Mouse (Mus musculus): Measurements from ENCODE around the gene Usp35. TPM values are rescaled to one million over a fixed set of nuclear protein-coding genes. Genes with fewer than 3 reads are reported as not detected.
A peak's percentile ranks its signal among the peaks of the same experiment; 100 is the strongest.

Gene Usp35
- polyA plus RNA-seq, 1 experiment from 2014 or later, result 0.92 TPM

DNA sequence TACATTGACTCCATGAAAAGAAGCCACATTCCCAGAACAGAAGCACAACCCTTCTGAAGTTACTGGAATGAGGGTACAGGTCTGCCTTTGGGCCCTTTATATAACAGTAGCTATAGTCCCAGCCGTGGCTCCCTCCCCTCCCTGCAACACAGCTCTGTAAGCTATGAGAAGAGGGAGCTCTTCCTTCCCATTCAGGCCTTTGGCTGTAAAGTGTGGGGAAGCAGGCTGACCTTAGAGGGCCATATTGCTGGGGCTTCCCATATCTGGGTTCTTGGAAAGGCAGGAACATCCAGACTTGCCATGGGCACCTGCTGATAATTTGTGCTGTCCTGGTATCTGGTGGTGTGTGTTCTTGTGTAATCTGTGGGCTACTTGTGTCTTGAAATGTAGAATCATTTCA, 24.3 kb downstream of the Usp35 start:
- peak; percentile 9 for DNase-seq (ENCODE audit: low spot score)
- Histone ChIP-seq H3K4me2 (no peak overlapping the region), H3K27ac (ENCODE audit: low read depth, low read length) (no peak overlapping the region), H3K4me3 (ENCODE audit: low read depth, low read length) (no peak overlapping the region), H3K9me3 (ENCODE audit: control insufficient read depth, low read length) (peaks cover 4% of the 10 kb centered on the region; the same call in 1 of the 2 replicates), H3K9ac (ENCODE audit: low read depth, low read length) (no peak overlapping the region), H3K27me3 (replicated peaks; ENCODE audit: control insufficient read depth, insufficient read depth, low read length) (no peaks in the 10 kb centered on the region), H3K36me3 (ENCODE audit: control insufficient read depth, insufficient read depth, low read length) (peaks cover 22% of the 10 kb centered on the region), H3K4me1 (replicated peaks; ENCODE audit: control insufficient read depth, insufficient read depth, low read length) (no peaks in the 10 kb centered on the region)
- no peak for ATAC-seq (replicated peaks; ENCODE audit: low FRiP score)
- WGBS, result 96% methylated on average over 1 of the region's 1 CpGs

DNA sequence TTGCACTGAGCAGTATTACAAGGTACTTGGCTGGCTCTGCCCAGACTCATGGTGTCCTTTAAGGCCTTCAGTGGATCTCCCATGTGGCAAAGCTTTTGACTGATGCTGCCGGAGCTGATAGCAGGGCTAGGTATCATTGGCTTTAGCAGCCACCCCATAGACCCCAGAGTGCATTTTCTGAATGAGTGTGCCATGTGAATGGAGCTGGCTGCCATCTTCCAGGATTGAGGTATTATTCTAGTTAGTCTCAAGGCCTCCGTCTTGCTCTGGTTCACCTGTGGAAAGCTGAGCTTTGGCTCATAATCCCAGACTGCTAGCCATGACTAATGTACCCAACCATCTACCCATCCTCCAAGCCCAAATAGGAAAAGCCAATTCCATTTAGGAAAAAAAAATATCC, 25.0 kb downstream of the Usp35 start:
- 90% methylated on average over 2 of the region's 2 CpGs for WGBS
- DNase-seq (ENCODE audit: low spot score), result peak; percentile 25
- Histone ChIP-seq H3K4me1 (replicated peaks; ENCODE audit: control insufficient read depth, insufficient read depth, low read length) (no peaks in the 10 kb centered on the region), H3K27me3 (replicated peaks; ENCODE audit: control insufficient read depth, insufficient read depth, low read length) (no peaks in the 10 kb centered on the region), H3K4me2 (no peak overlapping the region), H3K27ac (ENCODE audit: low read depth, low read length) (no peak overlapping the region), H3K9me3 (ENCODE audit: control insufficient read depth, low read length) (peaks cover 4% of the 10 kb centered on the region; the same call in 1 of the 2 replicates), H3K36me3 (ENCODE audit: control insufficient read depth, insufficient read depth, low read length) (peaks cover 22% of the 10 kb centered on the region), H3K4me3 (ENCODE audit: low read depth, low read length) (no peak overlapping the region), H3K9ac (ENCODE audit: low read depth, low read length) (no peak overlapping the region)
- no peak for ATAC-seq (replicated peaks; ENCODE audit: low FRiP score)

- 74% methylated on average over 4 of the region's 4 CpGs for WGBS
These were observed 26.6 kb downstream of the Usp35 start for GRCm38 (mm10) chr7:97305206-97305605.

GRCm38 (mm10) chr7:97304471-97304870, 27.3 kb downstream of the Usp35 start:
- no peaks in the 10 kb centered on the region for H3K4me1 ChIP-seq (replicated peaks; ENCODE audit: control insufficient read depth, insufficient read depth, low read length)
- peaks cover 4% of the 10 kb centered on the region; the same call in 1 of the 2 replicates for H3K9me3 ChIP-seq (ENCODE audit: control insufficient read depth, low read length)
- DNase-seq (ENCODE audit: low spot score) (peak; percentile 24), ATAC-seq (replicated peaks; ENCODE audit: low FRiP score) (no peak)
- no peak overlapping the region for H3K4me2 ChIP-seq
- H3K27ac ChIP-seq (ENCODE audit: low read depth, low read length), result no peak overlapping the region
- H3K36me3 ChIP-seq (ENCODE audit: control insufficient read depth, insufficient read depth, low read length), result peaks cover 22% of the 10 kb centered on the region
- H3K4me3 ChIP-seq (ENCODE audit: low read depth, low read length), result no peak overlapping the region
- no peak overlapping the region for H3K9ac ChIP-seq (ENCODE audit: low read depth, low read length)
- H3K27me3 ChIP-seq (replicated peaks; ENCODE audit: control insufficient read depth, insufficient read depth, low read length), result no peaks in the 10 kb centered on the region

More at GRCm38 (mm10) chr7:97305206-97305605, 26.6 kb downstream of the Usp35 start:
- no peak for ATAC-seq (replicated peaks; ENCODE audit: low FRiP score)
- Histone ChIP-seq H3K9ac (ENCODE audit: low read depth, low read length) (no peak overlapping the region), H3K27ac (ENCODE audit: low read depth, low read length) (no peak overlapping the region), H3K27me3 (replicated peaks; ENCODE audit: control insufficient read depth, insufficient read depth, low read length) (no peaks in the 10 kb centered on the region), H3K36me3 (ENCODE audit: control insufficient read depth, insufficient read depth, low read length) (peaks cover 22% of the 10 kb centered on the region), H3K4me2 (no peak overlapping the region), H3K9me3 (ENCODE audit: control insufficient read depth, low read length) (peaks cover 4% of the 10 kb centered on the region; the same call in 1 of the 2 replicates), H3K4me1 (replicated peaks; ENCODE audit: control insufficient read depth, insufficient read depth, low read length) (no peaks in the 10 kb centered on the region), H3K4me3 (ENCODE audit: low read depth, low read length) (no peak overlapping the region)
- DNase-seq (ENCODE audit: low spot score), result peak; percentile 21

DNA sequence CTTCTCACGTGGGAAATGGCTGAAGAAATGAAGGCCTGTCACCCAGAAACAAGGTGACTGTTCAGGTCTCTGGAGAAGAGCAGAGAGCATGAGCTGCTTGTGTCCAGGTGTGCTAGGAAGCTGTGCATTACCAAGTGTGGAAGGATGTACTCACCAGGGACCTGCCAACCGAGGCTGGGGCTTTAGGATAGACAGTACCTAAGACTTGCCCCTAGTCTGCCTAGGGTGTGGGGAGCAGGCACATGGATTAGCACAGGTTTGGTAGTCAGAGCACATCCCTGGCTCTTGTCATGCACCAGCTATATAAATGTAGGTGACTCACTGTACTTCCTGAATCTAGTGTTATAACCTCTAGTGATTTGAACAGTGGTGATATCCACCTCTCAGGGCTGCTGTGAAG, 28.2 kb downstream of the Usp35 start:
- Histone ChIP-seq H3K4me2 (no peak overlapping the region), H3K27me3 (replicated peaks; ENCODE audit: control insufficient read depth, insufficient read depth, low read length) (no peaks in the 10 kb centered on the region), H3K9ac (ENCODE audit: low read depth, low read length) (no peak overlapping the region), H3K4me1 (replicated peaks; ENCODE audit: control insufficient read depth, insufficient read depth, low read length) (no peaks in the 10 kb centered on the region), H3K36me3 (ENCODE audit: control insufficient read depth, insufficient read depth, low read length) (peaks cover 21% of the 10 kb centered on the region), H3K9me3 (ENCODE audit: control insufficient read depth, low read length) (peaks cover 4% of the 10 kb centered on the region; the same call in 1 of the 2 replicates), H3K27ac (ENCODE audit: low read depth, low read length) (no peak overlapping the region), H3K4me3 (ENCODE audit: low read depth, low read length) (no peak overlapping the region)
- ATAC-seq (replicated peaks; ENCODE audit: low FRiP score) (no peak), DNase-seq (ENCODE audit: low spot score) (no peak)
- WGBS, result 74% methylated on average over 2 of the region's 2 CpGs

GRCm38 (mm10) chr7:97302876-97303275, 28.9 kb downstream of the Usp35 start:
- H3K4me1 ChIP-seq (replicated peaks; ENCODE audit: control insufficient read depth, insufficient read depth, low read length), result no peaks in the 10 kb centered on the region
- no peak for DNase-seq (ENCODE audit: low spot score)
- no peak overlapping the region for H3K4me2 ChIP-seq
- no peak overlapping the region for H3K9ac ChIP-seq (ENCODE audit: low read depth, low read length)
- H3K27ac ChIP-seq (ENCODE audit: low read depth, low read length), result no peak overlapping the region
- H3K4me3 ChIP-seq (ENCODE audit: low read depth, low read length), result no peak overlapping the region
- no peak for ATAC-seq (replicated peaks; ENCODE audit: low FRiP score)
- no peaks in the 10 kb centered on the region for H3K27me3 ChIP-seq (replicated peaks; ENCODE audit: control insufficient read depth, insufficient read depth, low read length)
- no peaks in the 10 kb centered on the region for H3K9me3 ChIP-seq (ENCODE audit: control insufficient read depth, low read length)
- peaks cover 14% of the 10 kb centered on the region for H3K36me3 ChIP-seq (ENCODE audit: control insufficient read depth, insufficient read depth, low read length)
- 71% methylated on average over 4 of the region's 4 CpGs for WGBS

- ATAC-seq (replicated peaks; ENCODE audit: low FRiP score) (no peak), DNase-seq (ENCODE audit: low spot score) (no peak)
- H3K9ac ChIP-seq (ENCODE audit: low read depth, low read length), result no peak overlapping the region
- no peaks in the 10 kb centered on the region for H3K9me3 ChIP-seq (ENCODE audit: control insufficient read depth, low read length)
- H3K27me3 ChIP-seq (replicated peaks; ENCODE audit: control insufficient read depth, insufficient read depth, low read length), result no peaks in the 10 kb centered on the region
- no peak overlapping the region for H3K27ac ChIP-seq (ENCODE audit: low read depth, low read length)
- H3K4me2 ChIP-seq, result no peak overlapping the region
- WGBS, result 76% methylated on average over 4 of the region's 4 CpGs
- no peak overlapping the region for H3K4me3 ChIP-seq (ENCODE audit: low read depth, low read length)
- no peaks in the 10 kb centered on the region for H3K4me1 ChIP-seq (replicated peaks; ENCODE audit: control insufficient read depth, insufficient read depth, low read length)
- H3K36me3 ChIP-seq (ENCODE audit: control insufficient read depth, insufficient read depth, low read length), result peaks cover 11% of the 10 kb centered on the region
These were observed 29.6 kb downstream of the Usp35 start for GRCm38 (mm10) chr7:97302261-97302660.

- no peak for ATAC-seq (replicated peaks; ENCODE audit: low FRiP score)
- 81% methylated on average over 8 of the region's 8 CpGs for WGBS
- H3K4me2 ChIP-seq, result no peak overlapping the region
- no peak overlapping the region for H3K4me3 ChIP-seq (ENCODE audit: low read depth, low read length)
- no peak overlapping the region for H3K9ac ChIP-seq (ENCODE audit: low read depth, low read length)
- H3K27me3 ChIP-seq (replicated peaks; ENCODE audit: control insufficient read depth, insufficient read depth, low read length), result no peaks in the 10 kb centered on the region
- H3K4me1 ChIP-seq (replicated peaks; ENCODE audit: control insufficient read depth, insufficient read depth, low read length), result no peaks in the 10 kb centered on the region
- H3K27ac ChIP-seq (ENCODE audit: low read depth, low read length), result no peak overlapping the region
- DNase-seq (ENCODE audit: low spot score), result no peak
- H3K36me3 ChIP-seq (ENCODE audit: control insufficient read depth, insufficient read depth, low read length), result peaks cover 9% of the 10 kb centered on the region
- no peaks in the 10 kb centered on the region for H3K9me3 ChIP-seq (ENCODE audit: control insufficient read depth, low read length)
These were observed 30.5 kb downstream of the Usp35 start for GRCm38 (mm10) chr7:97301321-97301720.

DNA sequence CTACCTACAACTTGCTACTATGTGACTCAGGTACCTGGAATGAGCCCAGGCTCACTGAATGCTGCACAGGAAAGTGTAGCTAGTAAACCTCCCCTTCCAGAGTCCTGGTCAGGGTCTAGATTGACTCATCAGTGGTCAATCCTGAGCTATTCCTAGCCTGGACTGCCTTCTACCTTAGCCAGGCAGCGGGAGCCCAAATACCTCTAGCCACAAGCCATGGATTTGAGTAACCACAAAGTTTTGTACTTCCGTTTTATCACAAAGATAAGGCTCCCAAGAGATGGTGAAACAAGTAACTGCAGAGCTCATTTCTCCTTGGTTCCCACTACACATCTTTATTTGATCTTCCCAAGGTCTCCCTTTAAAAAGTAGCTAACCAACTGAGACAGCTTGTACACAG, 30.9 kb downstream of the Usp35 start:
- H3K36me3 ChIP-seq (ENCODE audit: control insufficient read depth, insufficient read depth, low read length), result peaks cover 9% of the 10 kb centered on the region
- H3K4me2 ChIP-seq, result no peak overlapping the region
- no peak for DNase-seq (ENCODE audit: low spot score)
- no peaks in the 10 kb centered on the region for H3K27me3 ChIP-seq (replicated peaks; ENCODE audit: control insufficient read depth, insufficient read depth, low read length)
- WGBS, result 58% methylated on average over 2 of the region's 2 CpGs
- no peak overlapping the region for H3K9ac ChIP-seq (ENCODE audit: low read depth, low read length)
- no peaks in the 10 kb centered on the region for H3K9me3 ChIP-seq (ENCODE audit: control insufficient read depth, low read length)
- no peak overlapping the region for H3K4me3 ChIP-seq (ENCODE audit: low read depth, low read length)
- H3K27ac ChIP-seq (ENCODE audit: low read depth, low read length), result no peak overlapping the region
- no peaks in the 10 kb centered on the region for H3K4me1 ChIP-seq (replicated peaks; ENCODE audit: control insufficient read depth, insufficient read depth, low read length)
- ATAC-seq (replicated peaks; ENCODE audit: low FRiP score), result no peak
